Mouse (Mus musculus): ENCODE measurements around the gene Mrpl23.
A peak's percentile ranks its signal among the peaks of the same experiment; 100 is the strongest.

Mrpl23 gene

GRCm38 (mm10) chr7:142520331-142520730 is 12.2 kb upstream of the Mrpl23 start:
- no peak for DNase-seq (ENCODE audit: low read depth, low spot score)

GRCm38 (mm10) chr7:142522352-142522751 is 10.1 kb upstream of the Mrpl23 start:
- DNase-seq (ENCODE audit: low read depth, low spot score) = no peak

- DNase-seq (ENCODE audit: low read depth, low spot score) = no peak
These were observed 9.1 kb upstream of the Mrpl23 start for GRCm38 (mm10) chr7:142523200-142523990.

GRCm38 (mm10) chr7:142525342-142526178 is 6.9 kb upstream of the Mrpl23 start:
- no peak for DNase-seq (ENCODE audit: low read depth, low spot score)

- DNase-seq (ENCODE audit: low read depth, low spot score) = no peak
These were observed 3.1 kb upstream of the Mrpl23 start for GRCm38 (mm10) chr7:142529350-142529749.

GRCm38 (mm10) chr7:142531973-142532521 is 439 bp upstream of the Mrpl23 start:
- no peak for DNase-seq (ENCODE audit: low read depth, low spot score)

GRCm38 (mm10) chr7:142533059-142533855 is 771 bp downstream of the Mrpl23 start:
- peak; percentile 60 for DNase-seq (ENCODE audit: low read depth, low spot score)

GRCm38 (mm10) chr7:142535116-142535515 is 2.6 kb downstream of the Mrpl23 start:
- DNase-seq (ENCODE audit: low read depth, low spot score) = no peak

GRCm38 (mm10) chr7:142535832-142536231 is 3.3 kb downstream of the Mrpl23 start:
- DNase-seq (ENCODE audit: low read depth, low spot score) = no peak

GRCm38 (mm10) chr7:142537181-142537580 is 4.7 kb downstream of the Mrpl23 start:
- no peak for DNase-seq (ENCODE audit: low read depth, low spot score)

- no peak for DNase-seq (ENCODE audit: low read depth, low spot score)
These were observed 5.4 kb downstream of the Mrpl23 start for GRCm38 (mm10) chr7:142537879-142538278.

GRCm38 (mm10) chr7:142538291-142538690 is 5.8 kb downstream of the Mrpl23 start:
- no peak for DNase-seq (ENCODE audit: low read depth, low spot score)

- DNase-seq (ENCODE audit: low read depth, low spot score) = no peak
These were observed 6.3 kb downstream of the Mrpl23 start for GRCm38 (mm10) chr7:142538766-142539165.

GRCm38 (mm10) chr7:142539828-142540227 is 7.3 kb downstream of the Mrpl23 start:
- DNase-seq (ENCODE audit: low read depth, low spot score) = no peak

- no peak for DNase-seq (ENCODE audit: low read depth, low spot score)
These were observed 10.4 kb downstream of the Mrpl23 start for GRCm38 (mm10) chr7:142542771-142543303.

- no peak for DNase-seq (ENCODE audit: low read depth, low spot score)
These were observed 13.5 kb downstream of the Mrpl23 start for GRCm38 (mm10) chr7:142545967-142546366.

GRCm38 (mm10) chr7:142547874-142548273 is 15.4 kb downstream of the Mrpl23 start:
- no peak for DNase-seq (ENCODE audit: low read depth, low spot score)

- no peak for DNase-seq (ENCODE audit: low read depth, low spot score)
These were observed 16.2 kb downstream of the Mrpl23 start for GRCm38 (mm10) chr7:142548706-142549105.

- no peak for DNase-seq (ENCODE audit: low read depth, low spot score)
These were observed 17.7 kb downstream of the Mrpl23 start for GRCm38 (mm10) chr7:142549941-142550763.

- no peak for DNase-seq (ENCODE audit: low read depth, low spot score)
These were observed 18.5 kb downstream of the Mrpl23 start for GRCm38 (mm10) chr7:142550935-142551373.
